Mouse (Mus musculus) ovary, postnatal 14 days (tissue): ENCODE measurements around the gene Hnrnpd.

Experiments used
- DNase-seq: peaks from one replicate; pipeline ENCODE4 v3.0.0; 2022; ENCODE audit warnings: low spot score

The Hnrnpd gene

GRCm38 (mm10) chr5:99978699-99979442 is at the start of gene Hnrnpd, which contains the start of gene 4930524J08Rik:
TSS of gene Hnrnpd (minus strand) at chr5:99978938.
TSS of gene 4930524J08Rik (plus strand) at chr5:99979061.
- DNase-seq = peak; percentile 80

GRCm38 (mm10) chr5:100024868-100025267 is 46.1 kb upstream of the Hnrnpd start:
- DNase-seq = no peak

GRCm38 (mm10) chr5:100024403-100024802 is 45.7 kb upstream of the Hnrnpd start:
- DNase-seq = no peak

- no peak for DNase-seq
Measured at GRCm38 (mm10) chr5:100020089-100020488, 41.4 kb upstream of the Hnrnpd start.

GRCm38 (mm10) chr5:100012599-100012998 is 33.9 kb upstream of the Hnrnpd start:
- DNase-seq = no peak

GRCm38 (mm10) chr5:100008485-100008884 is 29.7 kb upstream of the Hnrnpd start:
- no peak for DNase-seq

- no peak for DNase-seq
Measured at GRCm38 (mm10) chr5:100007040-100007375, 28.3 kb upstream of the Hnrnpd start.

- no peak for DNase-seq
Measured at GRCm38 (mm10) chr5:100006324-100007039, 27.7 kb upstream of the Hnrnpd start.

- DNase-seq = no peak
Measured at GRCm38 (mm10) chr5:100005896-100006295, 27.2 kb upstream of the Hnrnpd start.

GRCm38 (mm10) chr5:100005431-100005830 is 26.7 kb upstream of the Hnrnpd start:
- DNase-seq = no peak

- no peak for DNase-seq
Measured at GRCm38 (mm10) chr5:100003895-100004294, 25.2 kb upstream of the Hnrnpd start.

- no peak for DNase-seq
Measured at GRCm38 (mm10) chr5:100000500-100000899, 21.8 kb upstream of the Hnrnpd start.

- no peak for DNase-seq
Measured at GRCm38 (mm10) chr5:100000048-100000447, 21.3 kb upstream of the Hnrnpd start.

- DNase-seq = no peak
Measured at GRCm38 (mm10) chr5:99994680-99995079, 15.9 kb upstream of the Hnrnpd start.

- no peak for DNase-seq
Measured at GRCm38 (mm10) chr5:99994166-99994565, 15.4 kb upstream of the Hnrnpd start.

- no peak for DNase-seq
Measured at GRCm38 (mm10) chr5:99983452-99984061, 4.8 kb upstream of the Hnrnpd start.

- peak; percentile 62 for DNase-seq
Measured at GRCm38 (mm10) chr5:99977516-99978301, 1.0 kb downstream of the Hnrnpd start.

- DNase-seq = no peak
Measured at GRCm38 (mm10) chr5:99976334-99976955, 2.3 kb downstream of the Hnrnpd start.

GRCm38 (mm10) chr5:99975776-99976175 is 3.0 kb downstream of the Hnrnpd start:
- DNase-seq = no peak

- no peak for DNase-seq
Measured at GRCm38 (mm10) chr5:99975061-99975460, 3.7 kb downstream of the Hnrnpd start.

- DNase-seq = no peak
Measured at GRCm38 (mm10) chr5:99973941-99974340, 4.8 kb downstream of the Hnrnpd start.

- no peak for DNase-seq
Measured at GRCm38 (mm10) chr5:99959960-99960359, 18.8 kb downstream of the Hnrnpd start.
